In the genomic region with DNA sequence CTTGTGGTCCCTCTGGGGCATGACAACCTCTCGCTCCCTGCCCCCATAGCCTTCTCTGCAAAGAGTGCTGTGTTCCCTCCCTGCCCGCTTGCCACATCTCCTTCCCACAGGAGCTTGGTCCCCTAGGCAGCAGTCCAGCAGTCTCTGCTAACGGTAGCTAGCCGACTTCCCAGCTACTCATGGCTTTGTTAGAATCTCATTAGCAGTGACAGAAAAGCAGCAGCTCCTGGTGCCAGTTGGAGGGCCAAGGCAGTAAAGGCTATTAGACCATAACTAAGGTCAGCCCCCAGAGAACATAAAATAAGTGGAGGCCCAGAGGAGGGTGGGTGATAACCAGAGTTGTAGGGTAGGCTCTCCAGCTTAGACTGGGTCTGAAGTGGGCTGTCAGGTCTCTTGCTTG, we compare ENCODE assay signal across 13 mouse cellular contexts. TPM values are rescaled to one million over a fixed set of nuclear protein-coding genes. Genes with fewer than 3 reads are reported as not detected.
DNase-seq lines count a peak whose midpoint lies in the region; ATAC-seq and TF ChIP-seq lines count a peak whose summit lies in the region.
"Had no signal": no experiment of that assay in that cellular context is flagged by ENCODE, and none has a peak within 500 bp of the region (broad histone marks: within the 10 kb centered on the region; RNA-seq: fewer than 3 reads in every experiment).

No protein-coding gene starts in this region.

- no peaks in the 10 kb centered on the region for H3K36me3 ChIP-seq in heart, embryonic 12.5 days
- H3K36me3 ChIP-seq in heart, adult 2 months (ENCODE audit: control insufficient read depth, insufficient read depth, low read length), result no peaks in the 10 kb centered on the region
- H3K36me3 ChIP-seq in embryonic facial prominence, embryonic 13.5 days, result no peaks in the 10 kb centered on the region
- no peaks in the 10 kb centered on the region for H3K36me3 ChIP-seq in midbrain, embryonic 14.5 days (ENCODE audit: control insufficient read depth, insufficient read depth, low read length)

- H3K79me2 ChIP-seq in heart, adult 2 months (replicated peaks; ENCODE audit: control insufficient read depth, insufficient read depth, low read length), result no peaks in the 10 kb centered on the region

- H3K27ac ChIP-seq in heart, embryonic 12.5 days (ENCODE audit: poor library complexity, severe bottlenecking), result peak overlapping the region; percentile 25; the same call in 1 of the 2 replicates
- H3K27ac ChIP-seq in heart, adult 2 months, result no peak overlapping the region
- peak overlapping the region; percentile 7 for H3K27ac ChIP-seq in embryonic facial prominence, embryonic 13.5 days
- H3K27ac ChIP-seq in midbrain, embryonic 14.5 days (replicated peaks; ENCODE audit: low read depth, low read length), result no peak overlapping the region
- H3K27ac ChIP-seq: gastrocnemius, adult 2 months; layer of hippocampus, adult 2 months had no signal

- no peak overlapping the region for H3K9ac ChIP-seq in heart, embryonic 12.5 days
- no peak overlapping the region for H3K9ac ChIP-seq in heart, adult 2 months (ENCODE audit: low read depth, low read length)
- no peak overlapping the region for H3K9ac ChIP-seq in embryonic facial prominence, embryonic 13.5 days
- H3K9ac ChIP-seq in midbrain, embryonic 14.5 days (replicated peaks; ENCODE audit: low read length), result no peak overlapping the region

- no peak for TF ChIP-seq POLR2A in heart, adult 2 months (IDR thresholded peaks at IDR 0.05; ENCODE audit: insufficient read depth, low read depth, low read length)

- intact Hi-C loops in heart, adult 2 months (cut with DNase I), result no loop called here

- TF ChIP-seq CTCF in heart, adult 2 months (IDR thresholded peaks at IDR 0.05), result no peak

- 0 out of 2 replicates have a peak, but pooled peaks cover 6% of the 10 kb centered on the region for H3K27me3 ChIP-seq in heart, embryonic 12.5 days (replicated peaks)
- no peaks in the 10 kb centered on the region for H3K27me3 ChIP-seq in heart, adult 2 months (ENCODE audit: control insufficient read depth, insufficient read depth, low read length)
- peaks cover 14% of the 10 kb centered on the region for H3K27me3 ChIP-seq in embryonic facial prominence, embryonic 13.5 days
- H3K27me3 ChIP-seq in midbrain, embryonic 14.5 days (ENCODE audit: control insufficient read depth, insufficient read depth, low read length), result no peaks in the 10 kb centered on the region

- no peak for TF ChIP-seq EP300 in heart, adult 2 months (IDR thresholded peaks at IDR 0.05; ENCODE audit: insufficient read depth, low read depth, low read length)

- DNase-seq in heart, adult 2 months, result no peak
- peak; percentile 32 to 48 for DNase-seq in kidney, postnatal 4 days
- no peak for DNase-seq in kidney, adult 9 months
- DNase-seq in midbrain, embryonic 14.5 days, result peak; percentile 21
- DNase-seq in liver, result no peak
- DNase-seq: cerebellum, adult 9-10 months; gastrocnemius, adult 2 months; heart, postnatal 36 days; lung, postnatal 14 days; thymus, postnatal 36 days had no signal

- H3K4me3 ChIP-seq in heart, embryonic 12.5 days, result no peak overlapping the region
- H3K4me3 ChIP-seq in heart, adult 2 months, result no peak overlapping the region
- H3K4me3 ChIP-seq in embryonic facial prominence, embryonic 13.5 days, result no peak overlapping the region
- no peak overlapping the region for H3K4me3 ChIP-seq in midbrain, embryonic 14.5 days (replicated peaks; ENCODE audit: low read depth, low read length)
- H3K4me3 ChIP-seq: gastrocnemius, adult 2 months; layer of hippocampus, adult 2 months had no signal

- peaks cover 38% of the 10 kb centered on the region for H3K4me1 ChIP-seq in heart, embryonic 12.5 days (replicated peaks)
- H3K4me1 ChIP-seq in heart, adult 2 months (ENCODE audit: control insufficient read depth, insufficient read depth, low read length), result no peaks in the 10 kb centered on the region
- H3K4me1 ChIP-seq in embryonic facial prominence, embryonic 13.5 days, result peaks cover 45% of the 10 kb centered on the region
- H3K4me1 ChIP-seq in midbrain, embryonic 14.5 days (ENCODE audit: control insufficient read depth, insufficient read depth, low read length), result 0 out of 2 replicates have a peak, but pooled peaks cover 10% of the 10 kb centered on the region

- ATAC-seq in heart, embryonic 12.5 days (ENCODE audit: insufficient number of reproducible peaks, low FRiP score), result no peak
- no peak for ATAC-seq in embryonic facial prominence, embryonic 13.5 days (ENCODE audit: insufficient number of reproducible peaks, insufficient read depth, low FRiP score, low TSS enrichment, low read depth)
- no peak for ATAC-seq in midbrain, embryonic 14.5 days (ENCODE audit: low FRiP score, low TSS enrichment)

- no peak overlapping the region for H3K4me2 ChIP-seq in heart, embryonic 12.5 days
- H3K4me2 ChIP-seq in embryonic facial prominence, embryonic 13.5 days, result no peak overlapping the region
- H3K4me2 ChIP-seq in midbrain, embryonic 14.5 days (ENCODE audit: low read length), result no peak overlapping the region

- 35% methylated on average over 4 of the region's 4 CpGs for WGBS in heart, embryonic 12.5 days
- 43% methylated on average over 4 of the region's 4 CpGs for WGBS in heart, adult 2 months
- WGBS in embryonic facial prominence, embryonic 13.5 days, result 51% methylated on average over 4 of the region's 4 CpGs
- 36% methylated on average over 4 of the region's 4 CpGs for WGBS in midbrain, embryonic 14.5 days

- no peaks in the 10 kb centered on the region for H3K9me3 ChIP-seq in heart, embryonic 12.5 days (replicated peaks)
- H3K9me3 ChIP-seq in embryonic facial prominence, embryonic 13.5 days, result no peaks in the 10 kb centered on the region
- no peaks in the 10 kb centered on the region for H3K9me3 ChIP-seq in midbrain, embryonic 14.5 days (ENCODE audit: control insufficient read depth, low read length)

RNA-seq across cellular contexts. Expression of a gene that starts 21.1 kb away (rescaled TPM):
- polyA plus RNA-seq in heart, embryonic 12.5 days (2016; fragmentation: Nextera tagmentation; extraction: Ambion mirVana), result 78.0 and 78.9 TPM in 2 replicates
- under 1 TPM; 0.27 to 0.37 TPM for total RNA-seq in heart, adult 2 months (2021)
- 0.12 and 0.61 TPM in 2 replicates for polyA plus RNA-seq in heart, adult 2 months (2012; rRNA removed)
- polyA plus RNA-seq in embryonic facial prominence, embryonic 13.5 days (2015; fragmentation: Nextera tagmentation; extraction: Ambion mirVana), result 306 and 385 TPM in 2 replicates
- polyA plus RNA-seq in midbrain, embryonic 14.5 days (2014; fragmentation: Nextera tagmentation; extraction: Ambion mirVana), result 39.3 and 45.2 TPM in 2 replicates

Comparison
In these comparisons a context has a peak if more than half of its experiments do, and no peak if none do; other contexts are left out.
1. H3K27ac ChIP-seq: peak in heart, embryonic 12.5 days (single experiment) and embryonic facial prominence, embryonic 13.5 days (single experiment); none in heart, adult 2 months (single experiment) and midbrain, embryonic 14.5 days (single experiment).
2. DNase-seq: peak in kidney, postnatal 4 days (2 of 2) and midbrain, embryonic 14.5 days (single experiment); none in heart, adult 2 months (0 of 2), kidney, adult 9 months (single experiment) and liver (single experiment).
3. RNA of a gene that starts 21.1 kb away (polyA plus RNA-seq): 306 to 385 TPM in embryonic facial prominence, embryonic 13.5 days, 78.0 to 78.9 TPM in heart, embryonic 12.5 days and 39.3 to 45.2 TPM in midbrain, embryonic 14.5 days; 0.12 to 0.61 TPM in heart, adult 2 months; every median in the first group is over 10 times any median in the second.